Mouse (Mus musculus): Measurements from ENCODE around the gene Errfi1.
"Not testable (repeated sequence)": the region's sequence is repeated elsewhere in the genome, so short reads cannot be mapped to it uniquely, and the experiment has no call there.

The Errfi1 gene

DNA sequence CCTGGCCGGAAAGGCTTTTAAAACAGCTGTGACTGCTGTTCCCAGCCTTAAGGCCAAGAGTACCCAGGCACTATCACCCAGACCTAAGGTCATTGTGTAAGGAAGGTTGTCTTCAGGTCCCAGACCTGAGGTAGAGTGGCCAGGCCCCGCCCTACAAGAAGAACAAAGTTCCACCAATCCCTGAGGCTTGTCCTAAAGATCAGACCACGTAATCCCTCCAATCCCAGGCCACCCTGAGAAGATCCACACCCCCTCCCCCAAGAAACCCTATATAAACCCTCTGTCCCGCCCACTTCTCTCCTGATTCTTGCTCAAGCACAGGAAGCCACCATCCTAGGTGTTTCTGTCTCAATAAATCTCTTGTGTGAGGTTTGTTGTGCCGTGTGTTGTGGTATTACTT lies 26.6 kb downstream of the Errfi1 start:
- DNase-seq (ENCODE audit: low spot score), result no peak

DNA sequence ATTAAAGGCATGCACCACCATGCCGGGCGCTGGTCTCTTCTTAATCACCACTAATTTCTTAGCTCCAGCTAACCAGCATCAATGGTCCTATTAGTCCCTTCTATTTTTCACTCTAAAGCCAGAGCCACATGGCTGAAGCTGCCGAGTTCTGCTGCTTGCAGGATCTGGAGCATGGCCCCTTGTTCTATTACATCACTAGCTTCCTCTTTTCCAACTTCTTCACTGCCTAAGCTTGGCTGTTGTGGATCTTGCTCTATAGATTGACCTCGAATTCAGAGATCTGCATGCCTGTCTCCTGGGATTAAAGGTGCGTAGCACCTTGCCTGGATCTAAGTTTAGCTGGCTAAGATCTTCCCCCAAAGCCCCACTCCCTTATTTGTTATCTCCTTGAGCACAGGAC lies 28.9 kb downstream of the Errfi1 start:
- DNase-seq (ENCODE audit: low spot score), result no peak

DNA sequence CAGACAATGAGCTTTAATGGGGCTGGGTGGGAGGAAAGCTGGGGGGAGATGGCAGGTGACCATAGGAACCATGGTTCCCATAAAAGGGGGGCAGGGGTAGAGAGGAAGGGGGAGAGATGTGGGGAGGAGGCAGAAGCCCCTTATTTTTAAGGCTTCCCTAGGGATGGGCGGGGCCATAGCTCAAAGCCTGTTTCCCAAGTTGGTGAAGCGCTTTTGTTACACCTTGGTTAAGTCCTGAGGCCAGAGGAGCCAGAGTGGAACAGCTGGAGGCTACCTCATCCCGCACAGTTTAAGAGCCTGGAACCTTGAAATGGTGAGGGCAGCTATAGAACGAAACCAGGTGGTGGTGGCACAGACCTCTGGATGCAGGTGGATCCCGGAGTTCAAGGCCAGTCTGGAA lies 34.2 kb downstream of the Errfi1 start:
- DNase-seq (ENCODE audit: low spot score), result no peak

DNA sequence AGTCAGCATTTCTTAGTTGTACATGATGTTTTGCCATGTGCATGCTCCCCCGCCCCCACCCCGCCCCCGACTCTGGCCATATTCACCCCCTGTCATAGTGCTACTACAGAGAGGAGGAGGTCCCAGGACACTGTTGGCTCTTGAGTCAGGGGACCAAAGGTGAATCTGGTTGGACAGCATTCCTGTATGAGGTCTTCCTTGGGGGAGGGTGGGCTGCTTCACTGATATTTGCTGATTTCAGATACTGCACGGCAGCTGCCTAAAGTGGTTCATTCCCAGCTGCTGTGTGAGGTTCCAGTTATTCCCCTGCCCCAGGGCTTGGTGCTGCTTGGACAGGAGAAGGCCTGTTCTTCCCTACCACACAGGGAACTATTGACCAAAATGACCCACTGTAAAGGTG lies 34.8 kb downstream of the Errfi1 start:
- DNase-seq (ENCODE audit: low spot score), result no peak

DNA sequence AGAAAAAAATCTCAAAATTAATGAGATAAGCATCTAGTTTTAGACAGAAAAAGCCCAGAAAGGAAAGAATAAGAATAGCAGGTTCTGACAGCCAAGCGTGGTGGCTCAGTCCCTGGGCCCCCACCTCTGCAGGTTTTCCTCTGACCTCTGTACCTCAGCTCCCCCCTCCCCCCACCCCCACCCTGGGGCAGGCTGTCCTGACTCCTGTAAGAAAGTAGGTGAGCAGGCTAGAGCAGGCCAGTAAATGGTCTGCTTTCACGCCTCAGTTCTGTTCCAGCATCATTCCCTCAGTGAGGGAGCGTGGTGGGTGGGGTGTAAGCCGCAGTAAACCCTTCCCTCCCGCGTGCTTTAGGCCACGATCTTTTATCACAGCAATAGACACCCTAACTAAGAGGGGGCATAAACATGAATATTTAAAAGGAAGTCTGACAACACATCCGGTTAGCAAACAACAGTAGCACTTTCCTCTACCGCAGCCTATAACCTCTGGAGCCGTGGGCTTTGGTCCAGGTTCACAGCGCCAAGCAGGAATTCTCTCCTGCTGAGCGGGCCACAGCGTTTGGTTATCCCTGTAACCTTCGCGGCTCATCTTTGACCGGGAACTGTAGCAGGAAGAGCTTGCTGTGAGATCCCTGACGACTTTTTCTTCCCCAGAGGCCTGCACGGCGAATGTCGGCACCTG lies 35.7 kb downstream of the Errfi1 start:
- DNase-seq (ENCODE audit: low spot score), result no peak

DNA sequence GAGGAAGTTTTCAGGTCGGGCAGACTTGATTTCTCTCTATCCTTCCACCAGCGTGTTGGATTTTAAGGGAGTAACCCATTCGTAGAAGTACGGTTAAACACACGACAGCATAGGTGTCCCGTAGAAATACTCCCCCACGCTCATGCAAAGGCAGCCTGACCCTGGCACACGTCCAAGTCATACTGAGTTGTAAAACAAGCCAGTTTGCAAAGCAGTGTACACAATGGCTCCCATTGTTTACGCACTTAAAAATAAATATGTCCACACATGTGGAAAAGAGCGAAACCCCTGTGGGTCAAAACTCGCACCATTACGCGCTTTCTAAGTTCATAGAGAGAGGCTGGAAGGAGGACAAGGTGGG lies 36.2 kb downstream of the Errfi1 start:
- DNase-seq (ENCODE audit: low spot score), result no peak

DNA sequence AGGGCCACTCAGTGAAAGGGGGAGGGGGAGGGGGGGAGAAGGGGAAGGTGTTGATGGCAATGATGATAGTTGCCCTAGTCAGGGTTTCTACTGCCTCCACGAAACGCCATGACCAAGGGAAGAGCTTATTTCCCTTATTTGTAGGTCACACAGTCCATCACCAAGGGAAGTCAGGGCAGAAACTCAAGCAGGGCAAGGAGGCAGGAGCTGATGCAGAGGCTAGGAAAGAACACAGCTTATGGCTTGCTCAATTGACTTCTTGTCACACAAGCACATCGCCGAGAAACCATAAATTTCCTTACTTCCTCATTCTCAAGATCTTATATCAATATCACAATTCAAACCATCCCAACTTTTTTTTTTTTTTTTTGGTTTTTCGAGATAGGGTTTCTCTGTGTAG lies 37.6 kb downstream of the Errfi1 start:
- no peak for DNase-seq (ENCODE audit: low spot score)

DNA sequence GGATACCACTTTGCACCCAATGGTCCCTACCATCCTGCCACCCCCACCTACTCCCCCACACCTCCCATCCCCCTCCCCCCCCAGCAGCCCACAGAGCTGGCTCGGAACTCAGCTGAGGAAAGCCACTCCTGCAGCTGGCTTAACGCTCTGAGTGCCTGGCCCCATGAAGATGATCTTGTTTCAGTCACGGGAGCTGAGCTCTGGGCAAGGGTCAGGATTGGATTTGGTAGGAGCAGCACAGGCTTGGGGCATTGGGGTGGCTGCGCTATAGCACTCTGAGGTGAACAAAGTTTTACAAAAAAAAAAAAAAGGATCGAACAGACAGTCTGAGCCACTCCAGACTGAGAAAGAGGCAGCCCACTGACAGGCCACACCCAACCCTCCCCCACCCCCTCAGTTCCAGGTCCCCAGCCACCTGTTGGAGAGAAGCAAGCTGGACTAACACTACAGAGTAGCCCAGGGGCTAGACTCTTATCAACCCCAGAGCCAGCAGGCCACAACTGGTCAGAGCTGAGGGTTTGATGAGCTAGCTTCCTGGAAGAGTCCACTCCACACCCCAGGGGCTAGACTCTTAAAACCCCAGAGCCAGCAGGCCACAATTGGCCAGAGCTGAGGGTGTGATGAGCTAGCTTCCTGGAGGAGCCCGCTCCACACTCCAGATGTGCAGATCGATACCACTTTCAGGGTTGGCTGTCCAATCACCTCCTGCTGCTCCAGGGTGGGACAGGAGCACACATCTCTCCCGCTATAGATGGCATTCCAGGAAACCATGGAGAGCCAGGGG lies 41.2 kb downstream of the Errfi1 start:
- no peak for DNase-seq (ENCODE audit: low spot score)

DNA sequence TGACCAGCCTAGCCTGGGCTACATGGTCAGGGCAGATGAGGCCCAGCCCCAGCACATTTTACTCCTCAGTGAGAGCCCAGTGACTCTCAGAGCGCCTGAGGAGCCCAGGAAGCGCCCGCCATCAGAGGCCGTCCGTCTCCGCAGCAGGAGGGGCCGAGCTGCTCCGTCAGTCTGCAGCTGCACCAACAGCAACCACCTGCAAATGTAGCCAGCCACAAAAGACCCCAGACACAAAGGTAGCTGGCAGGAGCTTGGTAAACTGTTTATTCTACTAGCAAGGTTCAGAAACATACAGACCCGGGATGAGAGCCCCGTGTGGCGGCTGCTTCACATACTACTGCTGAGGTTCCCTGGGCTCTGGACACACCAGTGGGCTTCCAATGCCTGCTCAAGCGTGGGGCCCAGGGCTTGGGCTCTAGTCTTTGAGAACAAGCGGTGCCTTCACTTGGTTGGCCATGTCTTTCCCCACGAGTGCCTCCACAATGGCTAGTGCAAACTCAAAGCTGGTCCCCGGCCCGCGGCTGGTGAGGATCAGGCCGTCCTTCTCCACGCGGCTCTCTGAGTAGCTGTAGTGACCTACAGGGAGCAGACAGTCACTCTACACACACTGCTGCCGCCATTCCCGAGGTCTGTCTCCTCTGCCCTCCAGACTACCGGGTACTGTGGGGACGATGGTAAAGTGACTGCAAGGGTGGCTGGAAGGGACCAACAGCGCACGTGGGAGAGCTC lies 43.3 kb downstream of the Errfi1 start:
- no peak for DNase-seq (ENCODE audit: low spot score)

DNA sequence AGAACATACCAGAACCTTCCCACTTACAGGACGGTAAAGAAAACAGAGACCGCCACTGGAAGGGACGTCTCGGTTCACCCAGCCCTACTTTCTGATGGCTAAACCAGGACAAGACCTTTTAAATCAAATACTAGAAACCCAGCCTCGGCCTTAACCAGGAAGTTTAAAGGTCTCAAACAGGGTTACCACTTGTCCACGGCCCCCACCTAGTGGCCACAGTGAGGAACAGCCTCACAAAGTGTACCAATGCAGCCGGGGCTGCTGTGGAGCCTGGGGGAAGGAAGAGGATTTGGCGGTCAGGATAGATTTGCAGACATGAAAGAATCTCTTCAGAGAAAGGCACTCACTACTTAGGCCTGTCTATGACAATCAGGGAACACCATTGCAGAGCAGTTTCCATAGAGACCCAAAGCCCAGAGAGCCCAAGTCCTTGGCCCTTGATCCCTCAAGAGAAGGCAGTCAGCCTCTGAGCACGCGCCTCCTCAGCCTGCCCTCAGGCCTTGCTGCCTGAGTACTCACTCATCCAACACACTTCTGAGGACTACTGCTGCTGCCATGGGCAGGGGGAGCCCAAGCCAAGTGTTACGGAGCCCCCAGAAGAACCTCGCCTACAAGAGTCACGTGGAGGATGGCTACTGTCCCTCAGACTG lies 45.1 kb downstream of the Errfi1 start:
- peak; percentile 75 for DNase-seq (ENCODE audit: low spot score)

DNA sequence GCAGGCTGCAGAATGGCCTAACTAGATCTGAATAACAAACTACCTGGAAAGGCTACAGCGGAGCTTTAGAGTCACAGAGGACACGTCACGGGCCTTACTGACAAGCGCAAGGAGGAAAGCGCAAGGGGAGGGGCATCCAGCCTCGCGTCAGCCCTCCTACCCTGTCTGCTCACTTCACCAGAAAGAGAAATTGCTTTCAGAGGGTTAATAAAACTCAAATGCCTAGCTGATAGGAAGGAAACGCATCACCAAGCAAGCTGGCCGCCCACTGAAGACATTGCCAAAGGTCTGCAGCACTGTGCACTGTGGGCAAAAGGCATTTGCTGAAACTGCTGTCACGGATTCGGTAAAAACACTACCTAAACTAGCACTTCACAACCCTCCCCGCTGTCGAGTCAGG lies 46.8 kb downstream of the Errfi1 start:
- no peak for DNase-seq (ENCODE audit: low spot score)

DNA sequence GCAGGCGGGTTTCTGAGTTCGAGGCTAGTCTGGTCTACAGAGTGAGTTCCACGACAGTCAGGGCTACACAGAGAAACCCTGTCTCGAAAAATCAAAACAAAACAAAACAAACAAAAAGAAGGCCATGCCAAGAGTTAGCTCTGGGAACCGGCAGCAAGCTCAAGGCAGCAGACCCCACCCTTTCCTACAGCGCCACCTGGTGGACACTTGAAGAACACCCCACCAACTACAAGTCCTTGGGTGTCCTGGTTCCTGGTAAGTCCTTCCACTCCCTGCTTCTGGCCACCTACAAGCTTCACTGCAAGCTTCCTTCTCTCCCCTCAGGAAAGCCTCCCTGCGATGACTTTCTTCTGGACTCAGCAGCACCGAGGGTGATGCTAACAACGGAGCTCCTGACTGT lies 47.9 kb downstream of the Errfi1 start:
- peak; percentile 67 for DNase-seq (ENCODE audit: low spot score)

DNA sequence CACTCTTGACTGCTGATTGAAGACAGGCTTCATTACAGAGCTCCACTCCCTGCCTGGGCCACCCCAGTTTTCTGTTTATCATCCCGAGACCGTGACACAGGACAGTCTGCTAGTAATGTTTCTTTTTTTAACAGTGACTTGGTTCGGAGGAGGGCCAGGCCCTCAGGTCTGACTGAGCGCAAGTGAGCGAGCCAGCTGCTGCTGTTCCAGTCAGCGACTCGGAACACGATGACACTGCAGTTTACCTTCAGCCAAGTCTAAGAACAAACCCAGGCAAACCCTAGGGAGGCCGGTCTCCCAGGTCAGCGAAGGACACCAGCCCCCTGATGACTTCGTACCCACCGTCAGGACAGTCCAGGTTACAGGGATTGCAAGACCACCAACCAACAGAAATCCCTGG lies 48.3 kb downstream of the Errfi1 start:
- DNase-seq (ENCODE audit: low spot score), result no peak

DNA sequence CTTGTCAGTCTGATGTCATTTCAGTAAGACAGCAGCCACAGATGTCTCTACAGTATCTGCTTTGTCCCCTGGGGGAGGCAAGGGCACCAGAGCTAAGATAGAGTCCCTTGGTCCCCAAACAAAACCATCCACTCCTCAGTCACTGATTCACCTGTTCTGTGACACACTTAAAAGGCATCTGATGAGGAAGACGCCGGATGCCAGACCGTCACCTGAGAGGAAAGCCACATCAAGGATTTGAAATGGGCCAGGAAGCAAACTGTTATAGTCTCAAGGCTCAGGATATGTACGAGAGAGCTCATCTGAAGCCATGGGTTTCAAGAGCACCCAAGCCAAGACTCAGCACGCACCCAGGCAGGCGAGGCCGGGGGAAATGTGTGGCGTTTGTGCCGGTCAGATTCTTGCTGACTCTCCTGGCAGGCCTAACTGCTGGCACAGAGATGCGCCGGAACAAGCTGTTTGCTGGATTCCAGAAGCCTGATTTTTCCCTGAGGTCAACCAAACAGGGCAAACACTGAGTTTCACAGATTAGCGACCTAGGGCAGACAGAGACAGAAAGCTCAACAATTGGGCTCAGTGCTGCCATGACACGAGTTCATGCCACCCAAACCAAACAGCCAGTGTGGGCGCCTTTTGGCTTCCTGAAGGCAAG lies 49.5 kb downstream of the Errfi1 start:
- DNase-seq (ENCODE audit: low spot score), result no peak

DNA sequence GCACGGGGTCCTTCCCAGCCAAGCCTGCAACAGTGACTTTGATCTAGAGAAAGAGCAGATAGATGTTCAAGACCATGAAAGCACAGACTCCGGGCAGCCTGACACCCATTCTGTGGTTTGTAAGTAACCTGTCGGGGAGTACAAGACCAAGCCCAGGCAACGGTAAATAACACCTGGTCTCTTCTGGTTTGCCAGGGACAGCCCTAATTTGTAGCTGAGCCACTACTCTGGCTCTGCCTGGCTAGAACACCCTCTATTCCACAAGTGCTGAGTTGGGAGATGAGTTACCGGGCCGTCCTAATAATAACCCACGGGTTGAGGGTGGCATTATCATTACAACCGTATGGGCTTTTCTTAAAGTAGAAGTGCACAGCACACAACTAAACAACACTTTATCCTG lies 53.4 kb downstream of the Errfi1 start:
- no peak for DNase-seq (ENCODE audit: low spot score)

DNA sequence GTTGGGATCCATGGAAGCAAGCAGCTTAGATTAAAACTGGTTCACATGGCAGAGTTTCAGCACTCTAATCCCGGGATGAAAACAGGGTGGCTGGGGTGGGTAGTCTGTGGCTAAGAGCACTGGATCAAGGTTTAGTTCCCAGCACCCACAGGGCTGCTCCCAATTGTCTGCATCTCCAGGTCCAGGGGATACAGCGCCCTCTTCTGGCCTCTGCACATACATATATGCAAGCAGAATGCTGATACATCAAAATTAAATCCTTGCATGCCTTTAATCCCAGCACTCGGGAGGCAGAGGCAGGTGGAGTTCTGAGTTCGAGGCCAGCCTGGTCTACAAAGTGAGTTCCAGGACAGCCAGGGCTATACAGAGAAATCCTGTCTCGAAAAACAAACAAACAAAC lies 54.8 kb downstream of the Errfi1 start:
- DNase-seq (ENCODE audit: low spot score), result not testable (repeated sequence)

DNA sequence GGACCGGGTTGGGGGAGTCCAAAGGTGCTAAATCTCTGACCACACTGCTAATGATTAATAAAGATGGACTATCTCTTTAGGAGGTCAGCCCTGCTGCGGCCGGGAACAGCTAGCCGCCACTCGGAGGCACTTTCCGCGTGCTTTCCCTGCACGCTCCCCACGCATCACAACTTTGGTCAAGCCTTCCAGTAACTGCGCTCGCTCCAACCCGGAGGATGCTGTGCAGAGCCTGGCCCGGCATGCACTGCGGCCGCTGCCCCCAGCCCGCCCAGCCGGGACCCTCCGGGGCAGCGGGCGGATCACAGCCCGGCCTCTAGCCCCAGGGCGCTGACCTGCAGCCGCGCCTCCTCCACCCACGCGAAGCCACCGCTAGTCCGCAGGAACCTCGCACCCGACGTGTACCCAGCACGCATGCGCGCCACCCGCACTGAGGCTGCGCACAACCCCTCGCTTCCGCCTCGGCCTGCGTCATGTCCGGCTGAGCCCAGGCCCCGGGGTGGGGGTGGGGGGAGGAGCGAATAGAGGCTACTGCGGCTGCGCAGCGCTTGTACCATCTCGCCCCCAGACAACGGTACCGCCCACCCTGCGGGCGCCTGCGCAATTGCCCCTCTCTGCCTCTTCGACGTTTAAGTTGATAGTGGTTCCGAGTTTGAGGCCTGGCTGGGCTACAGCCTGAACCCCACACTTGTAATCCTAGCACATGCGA lies 55.9 kb downstream of the Errfi1 start:
- DNase-seq (ENCODE audit: low spot score), result peak; percentile 99

DNA sequence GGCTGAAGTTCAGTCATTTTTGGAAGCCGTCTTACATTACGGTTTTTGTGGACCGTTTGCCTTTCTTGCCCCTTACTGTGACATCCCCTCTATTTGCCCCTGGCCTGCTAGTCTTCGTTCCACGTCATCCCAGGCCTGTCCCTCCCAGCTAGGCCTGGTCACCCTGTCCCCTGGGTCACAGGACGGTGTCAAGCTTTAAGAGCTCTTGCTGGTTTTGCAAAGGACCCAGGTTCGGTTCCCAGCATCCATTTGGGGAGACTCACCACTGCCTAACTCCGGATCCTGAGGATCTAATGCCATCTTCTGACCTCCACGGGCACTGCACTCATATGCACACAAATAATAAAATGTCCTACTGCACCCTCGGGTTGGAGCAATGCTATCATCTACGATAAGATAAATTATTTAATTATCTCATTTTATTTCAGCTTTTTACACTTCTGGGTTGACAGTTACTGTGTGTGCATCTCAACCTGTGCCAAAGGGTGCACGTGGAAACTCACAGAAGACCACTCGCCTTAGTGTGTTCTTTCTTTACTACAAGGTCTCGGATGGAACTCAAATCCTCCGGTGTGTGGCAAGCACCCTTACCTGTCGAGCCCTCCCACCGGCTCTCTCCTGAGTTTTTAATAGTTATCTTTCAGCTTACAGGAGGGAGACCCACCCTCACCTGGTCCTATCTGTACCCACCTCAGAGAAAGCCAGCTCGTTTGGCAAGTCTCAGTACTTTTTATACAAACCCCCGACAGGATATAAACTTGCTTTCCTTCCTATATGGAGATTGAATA lies 56.6 kb downstream of the Errfi1 start:
- DNase-seq (ENCODE audit: low spot score), result no peak

DNA sequence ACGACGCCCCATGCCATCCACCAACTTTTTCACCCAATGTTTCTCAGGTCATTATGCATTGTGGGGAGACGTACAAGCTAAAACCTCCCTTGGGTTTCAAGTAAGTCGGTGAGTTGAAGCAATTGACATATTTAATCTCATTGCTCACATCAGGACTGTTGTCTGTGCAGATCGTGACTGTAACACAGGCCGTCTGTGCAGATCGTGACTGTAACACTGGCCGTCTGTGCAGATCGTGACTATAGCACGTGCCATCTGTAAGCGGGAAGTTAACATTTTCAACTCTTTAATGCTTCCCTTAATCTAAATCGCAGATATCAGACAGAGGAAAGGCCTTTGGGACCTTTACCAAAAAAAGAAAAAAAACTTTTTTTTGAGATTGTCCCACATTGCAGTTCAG lies 60.0 kb downstream of the Errfi1 start:
- no peak for DNase-seq (ENCODE audit: low spot score)

DNA sequence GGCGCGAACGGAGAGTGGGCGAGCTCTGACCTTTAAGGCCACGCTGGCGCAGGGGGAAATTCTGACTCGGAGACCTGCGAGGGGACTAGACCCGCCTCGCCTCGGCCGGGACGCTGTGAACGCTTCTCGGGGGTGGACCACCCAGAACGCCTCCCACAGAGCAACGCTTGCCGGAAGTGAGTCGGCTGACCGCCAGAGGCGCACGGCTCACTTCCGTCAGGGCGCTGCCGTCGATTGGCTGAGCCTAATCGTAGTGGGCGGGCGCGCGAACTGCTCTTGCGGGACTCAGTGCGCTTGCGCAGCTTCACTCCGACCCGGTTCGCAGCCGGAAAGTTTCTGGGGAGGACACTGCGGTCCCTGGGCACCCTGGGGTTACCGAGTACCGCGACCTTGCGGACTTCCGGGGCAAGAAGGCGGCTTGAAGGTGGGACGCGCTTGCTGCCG lies 60.6 kb downstream of the Errfi1 start, which contains the start of the genes Park7 and Tnfrsf9:
Gene Park7 (minus strand): TSS at position 148 of the 444 bp plus-strand sequence.
Gene Tnfrsf9 (plus strand): TSS at position 273 of the 444 bp plus-strand sequence.
- DNase-seq (ENCODE audit: low spot score), result peak; percentile 95

Measured in ovary, postnatal 36 days (tissue).